Mouse (Mus musculus) frontal cortex, adult 2 months (tissue): Measurements from ENCODE around the gene Itpr1. TPM values are rescaled to one million over a fixed set of nuclear protein-coding genes. Genes with fewer than 3 reads are reported as not detected.

Experiments used
- DNase-seq, 2 experiments: peaks; one replicate each; pipeline ENCODE4 v3.0.0; 2022; ENCODE audit warnings: low spot score in 1 of 2; ENCODE audit errors: extremely low spot score in 1 of 2
- polyA plus RNA-seq: library from polyadenylated mRNA; depleted of rRNA; stranded (reverse); fragments of >200 nt; gene quantifications from 2 replicates; pipeline ENCODE4 v1.2.3, GENCODE M21; 2012

Itpr1 gene
- polyA plus RNA-seq, 1 experiment: 128 TPM

DNA sequence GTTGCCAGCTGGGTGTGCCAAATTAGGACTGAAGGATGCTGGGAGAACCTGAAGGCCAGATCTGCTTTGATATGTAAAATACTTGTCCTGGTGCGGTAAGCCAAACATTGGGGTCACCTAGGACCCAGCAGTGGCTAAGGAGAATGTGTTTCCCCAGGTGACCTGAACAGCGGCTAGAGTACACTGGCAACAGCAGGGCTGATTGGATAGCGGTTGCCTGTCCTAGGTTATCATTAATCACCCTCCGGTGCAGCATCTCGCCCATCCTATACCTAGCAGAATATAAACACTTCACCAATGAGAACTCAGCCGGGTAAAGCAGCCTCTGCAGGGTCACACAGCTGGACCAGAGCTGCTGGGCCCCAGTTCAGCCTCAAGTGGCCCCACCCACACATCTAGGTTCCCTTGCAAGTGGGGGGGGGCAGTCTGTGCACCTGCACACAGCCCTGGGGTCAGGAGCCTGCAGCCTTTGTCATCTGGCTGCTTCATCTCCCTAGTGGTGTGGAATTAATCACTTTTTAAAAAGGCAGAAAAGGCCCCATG lies 318.0 kb downstream of the Itpr1 start:
- no peak for DNase-seq

DNA sequence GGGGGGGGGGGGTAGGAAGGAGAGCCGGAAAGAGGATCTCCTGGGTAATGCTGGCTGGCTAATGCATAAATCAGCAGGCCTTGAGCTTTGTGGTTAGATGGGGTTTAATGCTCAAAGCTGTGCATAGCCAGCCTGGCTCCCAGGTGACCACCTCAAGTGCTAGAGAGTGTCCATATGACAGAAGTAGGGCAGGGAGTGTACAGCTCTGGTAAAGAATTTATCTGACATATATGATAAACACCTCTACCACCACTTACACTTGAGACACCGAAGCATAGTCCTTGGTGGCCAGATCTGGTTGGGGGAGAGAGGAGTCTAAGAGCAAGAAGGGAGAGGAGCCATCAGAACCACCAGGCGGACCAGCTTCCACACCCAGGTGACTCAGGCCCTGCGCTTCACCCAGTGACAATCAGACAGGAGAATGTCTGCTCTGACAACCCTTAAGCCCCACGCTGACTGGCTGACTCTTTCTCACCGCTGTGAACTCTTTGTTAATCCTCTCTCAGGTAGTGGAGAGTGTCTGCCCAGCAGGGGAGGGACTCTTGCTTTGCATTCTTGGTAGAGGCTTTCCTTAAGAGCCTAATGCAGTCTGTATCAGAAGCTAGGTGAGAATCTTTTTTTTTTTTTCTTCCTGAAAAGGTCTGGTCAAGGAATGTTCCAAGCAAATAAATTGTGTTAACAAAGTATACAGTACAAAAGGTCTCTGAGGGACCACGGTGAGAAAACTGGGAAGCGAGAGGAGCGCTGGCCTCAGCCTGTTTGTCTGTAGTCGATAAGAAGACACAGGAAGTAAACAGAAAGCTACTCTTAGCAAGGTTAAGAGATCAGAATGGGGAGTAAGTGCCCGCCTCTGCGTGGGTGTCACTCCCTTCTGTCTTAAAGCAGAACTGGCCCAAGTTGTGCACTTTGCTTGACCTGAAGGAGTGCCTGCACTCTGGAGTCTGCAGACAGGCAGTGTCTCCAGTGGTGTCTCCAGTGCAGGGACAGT lies 318.7 kb downstream of the Itpr1 start:
- no peak for DNase-seq

DNA sequence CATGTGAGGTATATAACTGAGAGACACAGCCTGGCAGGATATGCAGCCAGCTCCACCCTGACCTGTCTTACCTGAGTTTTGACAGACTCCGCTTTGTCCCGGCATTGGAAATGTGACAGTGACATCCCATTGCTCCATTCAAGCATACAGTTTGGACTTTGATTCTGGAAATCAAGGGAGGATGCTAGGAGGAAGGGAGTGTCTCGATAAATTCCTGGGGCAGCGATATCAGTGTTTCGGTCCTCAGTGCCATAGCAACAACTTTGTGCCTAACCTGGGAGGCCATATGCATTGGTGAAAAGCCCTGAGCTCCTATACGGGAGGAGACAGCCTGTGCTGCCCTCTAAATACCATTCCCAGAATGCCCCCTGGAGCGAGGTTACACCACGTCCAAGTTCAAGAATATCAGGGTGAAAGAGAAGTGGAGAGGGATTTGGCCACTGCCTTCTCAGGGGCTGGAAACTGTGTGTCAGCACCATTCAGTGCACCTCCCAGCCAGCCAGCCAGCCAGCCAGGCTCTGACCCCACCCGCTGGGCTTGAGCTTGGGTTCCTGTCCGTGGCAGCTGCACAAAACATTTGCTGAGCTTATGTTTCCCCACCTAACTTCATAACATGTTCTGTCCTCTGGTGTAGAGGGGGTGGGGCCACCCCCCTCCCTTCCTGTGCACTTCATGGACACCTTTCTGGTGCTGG lies 319.7 kb downstream of the Itpr1 start:
- DNase-seq: no peak

DNA sequence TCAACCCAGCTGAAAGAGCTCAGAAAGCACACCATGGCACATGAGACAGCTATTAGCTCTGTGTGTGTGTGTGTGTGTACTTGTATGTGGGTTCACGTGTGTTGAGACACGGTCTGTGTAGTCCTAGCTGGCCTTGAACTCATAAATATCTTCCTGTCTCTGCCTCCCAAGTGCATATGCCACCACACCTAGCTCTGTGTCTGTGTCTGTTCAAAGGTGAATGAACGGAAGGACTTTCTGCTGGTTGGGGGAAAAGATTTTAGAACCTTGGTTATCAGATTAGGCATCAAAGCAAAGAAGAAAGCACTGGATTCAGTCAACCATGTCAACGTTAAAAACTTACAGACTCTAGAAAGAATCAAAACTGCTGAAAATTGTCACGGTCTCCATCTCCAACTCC lies 321.2 kb downstream of the Itpr1 start:
- DNase-seq: no peak

DNA sequence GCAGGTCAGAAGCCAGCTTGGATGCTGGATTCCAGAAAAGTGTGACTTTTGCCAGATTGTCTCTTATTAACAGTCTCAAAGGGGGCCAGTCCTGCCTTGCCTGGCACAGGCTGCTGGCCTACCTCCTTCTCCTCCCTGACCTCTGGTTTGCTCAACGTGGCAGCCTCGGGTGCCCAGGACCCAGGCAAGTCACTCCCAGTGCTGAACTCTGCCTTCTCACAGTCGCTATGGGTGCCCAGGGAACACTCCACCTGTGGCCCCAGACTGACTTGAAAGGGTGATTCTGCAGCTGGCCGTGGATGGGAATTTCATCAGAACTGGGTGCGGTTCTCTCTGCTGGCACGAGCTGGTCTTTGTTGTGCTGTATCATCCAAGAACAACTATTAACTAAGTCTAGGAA lies 321.7 kb downstream of the Itpr1 start:
- DNase-seq: no peak

DNA sequence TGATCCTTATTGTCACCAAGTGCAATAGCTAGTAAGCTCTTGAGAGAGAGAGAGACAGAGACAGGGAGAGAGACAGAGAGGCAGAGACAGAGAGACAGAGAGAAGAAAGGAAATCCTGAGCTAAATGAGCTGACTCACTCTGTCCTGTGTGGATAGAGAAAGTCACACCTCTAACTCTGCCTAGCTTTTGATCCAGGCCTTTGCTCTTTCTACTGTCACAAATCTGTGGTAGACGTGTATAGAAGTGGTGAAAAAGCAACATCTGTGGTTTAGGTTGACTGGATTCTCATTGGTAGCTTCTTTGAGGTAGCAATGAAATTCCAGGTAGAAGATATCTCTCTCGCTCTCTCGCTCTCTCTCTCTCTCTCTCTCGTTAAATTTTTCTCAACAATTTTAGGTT lies 322.4 kb downstream of the Itpr1 start:
- no peak for DNase-seq

DNA sequence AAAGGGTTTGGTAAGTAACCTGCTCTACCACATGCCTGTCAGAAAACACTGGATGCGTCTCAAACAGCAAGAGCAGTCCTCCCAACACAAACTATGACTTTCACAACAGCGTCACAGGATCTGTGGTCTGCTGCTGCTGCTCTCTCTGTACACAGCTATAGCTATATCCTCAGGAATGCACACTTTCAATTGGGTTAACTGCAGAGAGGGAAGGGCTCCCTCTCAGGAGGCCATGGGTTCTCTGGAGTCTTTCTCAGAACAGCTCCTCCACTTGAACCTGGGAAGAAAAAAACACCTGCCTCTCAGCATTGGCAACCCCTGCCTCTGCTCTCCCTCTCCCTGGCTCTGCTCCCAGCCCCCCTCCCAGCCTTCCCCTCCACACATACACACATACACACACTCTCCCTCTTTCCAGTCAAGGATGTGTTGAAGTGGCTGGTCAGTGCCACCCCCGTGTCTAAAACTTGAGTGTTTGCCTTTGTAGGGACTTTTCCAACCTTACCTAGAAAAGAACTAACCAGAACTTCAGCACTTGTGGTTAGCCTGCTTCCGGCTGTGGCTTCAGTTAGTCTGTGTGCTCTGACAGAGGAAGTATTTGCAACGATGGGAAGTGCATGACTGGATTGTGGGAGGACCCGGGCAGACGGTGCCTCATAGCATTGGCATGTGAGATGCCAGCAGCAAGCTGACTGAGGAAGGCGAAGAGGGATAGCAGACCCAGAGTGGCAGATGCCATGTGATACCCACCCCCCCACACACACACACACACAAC lies 323.8 kb downstream of the Itpr1 start:
- DNase-seq: no peak

DNA sequence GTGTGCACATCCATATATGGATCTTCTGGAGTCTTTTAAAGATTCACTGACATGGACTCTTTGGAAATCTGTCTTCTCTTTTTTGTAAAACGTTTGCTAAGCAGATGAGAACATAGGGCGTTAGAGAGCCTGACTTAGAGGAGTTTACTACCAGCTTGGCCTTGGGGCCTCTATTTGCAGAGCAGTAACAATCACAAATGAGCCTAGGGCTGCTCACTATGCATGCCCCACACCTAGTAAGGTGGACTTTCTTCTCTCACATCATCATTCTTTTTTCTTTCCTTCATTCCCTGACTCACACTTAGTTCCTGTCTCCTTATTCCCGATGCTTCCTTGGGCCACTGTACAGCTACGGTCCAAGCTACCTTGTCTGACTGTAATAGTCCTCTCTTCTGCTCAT lies 325.5 kb downstream of the Itpr1 start:
- DNase-seq: no peak

DNA sequence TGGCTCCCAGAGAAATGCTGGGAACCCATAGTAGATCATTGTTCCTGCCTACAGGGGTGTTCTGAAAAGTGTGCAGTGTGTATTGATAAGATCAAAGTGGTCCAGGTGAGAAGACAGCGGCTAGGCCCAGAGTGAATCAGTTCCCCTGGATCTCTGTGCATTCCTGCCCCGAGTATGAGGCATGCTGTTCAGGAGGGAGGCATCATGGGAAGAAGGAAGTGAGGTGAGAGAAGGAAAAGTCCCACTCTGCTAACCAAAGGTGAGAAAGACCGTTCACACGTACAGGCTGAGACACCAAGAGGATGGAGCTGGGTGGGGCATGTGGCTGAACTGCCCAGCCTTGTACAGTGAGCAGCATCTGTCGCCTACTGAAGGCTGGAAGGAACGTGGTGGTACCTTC lies 327.5 kb downstream of the Itpr1 start:
- DNase-seq: no peak

DNA sequence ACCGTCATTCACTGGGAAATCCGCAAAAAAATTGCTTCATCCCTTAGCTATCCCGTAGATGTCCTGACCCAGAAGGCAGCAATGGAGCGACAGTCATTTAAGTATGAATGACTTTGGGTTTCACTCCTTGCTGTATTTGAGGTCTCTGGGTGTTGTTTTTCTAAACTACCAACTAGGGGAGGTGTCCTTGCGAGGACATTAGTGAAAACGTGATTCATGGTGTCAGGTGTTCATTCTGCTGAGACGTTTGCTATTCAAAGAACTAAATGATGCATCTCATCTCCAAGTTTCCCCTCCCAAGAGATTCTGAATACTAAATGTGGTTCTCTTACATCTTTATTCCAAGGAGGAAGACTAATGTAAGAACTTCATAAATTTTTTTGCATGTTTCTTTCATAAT lies 332.0 kb downstream of the Itpr1 start:
- DNase-seq: no peak

DNA sequence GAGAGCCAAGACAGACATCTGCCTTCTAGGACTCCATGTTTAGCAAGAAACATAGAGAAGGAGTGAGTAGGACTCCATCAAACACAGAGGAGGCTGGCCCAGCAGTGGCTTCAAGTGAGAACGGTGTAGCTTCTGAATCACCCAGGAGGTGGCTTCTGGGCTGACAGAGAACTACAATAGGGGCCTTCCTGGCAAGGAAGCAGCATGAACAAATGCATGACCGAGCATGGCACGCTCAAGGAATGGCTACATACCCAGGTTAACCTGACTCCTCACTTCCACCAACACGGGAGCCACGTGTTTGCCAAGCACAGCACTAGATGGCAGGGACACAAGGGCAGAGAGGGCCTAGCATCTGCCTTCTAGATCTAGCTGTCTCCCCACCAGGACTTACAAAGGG lies 332.6 kb downstream of the Itpr1 start:
- DNase-seq: no peak

DNA sequence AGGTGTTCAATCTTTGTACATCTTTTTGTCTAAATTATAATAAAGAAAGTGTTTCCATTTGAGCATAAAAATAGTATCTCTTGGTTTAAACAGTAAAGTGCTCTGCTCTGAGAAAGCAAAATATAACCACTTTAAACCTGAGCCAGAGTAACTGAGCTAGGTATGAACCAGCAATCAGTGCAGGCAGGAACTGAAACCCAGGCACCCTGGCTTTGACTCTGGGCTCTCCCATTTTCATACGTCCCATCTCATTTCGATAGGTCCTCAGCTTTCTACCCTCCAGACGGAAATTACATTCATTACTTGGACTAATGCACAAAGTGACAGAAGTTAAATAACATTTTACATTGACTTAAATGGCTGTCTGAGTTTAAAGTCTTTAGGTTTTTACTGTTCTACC lies 335.5 kb downstream of the Itpr1 start:
- DNase-seq: no peak

DNA sequence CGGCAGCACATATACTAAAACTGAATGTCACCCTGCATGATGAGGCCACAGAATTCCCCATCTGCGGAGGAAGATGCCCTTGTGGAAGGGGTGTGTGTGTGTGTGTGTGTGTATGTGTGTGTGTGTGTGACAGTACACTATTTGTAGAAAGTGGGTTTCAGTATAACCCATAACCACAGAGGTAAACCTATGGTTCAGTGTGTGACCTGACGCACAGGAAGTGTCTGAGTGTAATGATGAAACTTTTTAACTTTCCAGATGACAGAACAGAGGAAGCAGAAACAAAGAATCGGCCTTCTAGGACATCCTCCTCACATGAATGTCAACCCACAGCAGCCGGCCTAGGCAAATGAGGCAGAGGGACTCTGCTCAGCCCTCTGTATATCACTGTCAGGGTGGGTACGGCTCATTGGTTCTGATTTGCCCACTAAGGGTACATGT lies 336.6 kb downstream of the Itpr1 start:
- no peak for DNase-seq

DNA sequence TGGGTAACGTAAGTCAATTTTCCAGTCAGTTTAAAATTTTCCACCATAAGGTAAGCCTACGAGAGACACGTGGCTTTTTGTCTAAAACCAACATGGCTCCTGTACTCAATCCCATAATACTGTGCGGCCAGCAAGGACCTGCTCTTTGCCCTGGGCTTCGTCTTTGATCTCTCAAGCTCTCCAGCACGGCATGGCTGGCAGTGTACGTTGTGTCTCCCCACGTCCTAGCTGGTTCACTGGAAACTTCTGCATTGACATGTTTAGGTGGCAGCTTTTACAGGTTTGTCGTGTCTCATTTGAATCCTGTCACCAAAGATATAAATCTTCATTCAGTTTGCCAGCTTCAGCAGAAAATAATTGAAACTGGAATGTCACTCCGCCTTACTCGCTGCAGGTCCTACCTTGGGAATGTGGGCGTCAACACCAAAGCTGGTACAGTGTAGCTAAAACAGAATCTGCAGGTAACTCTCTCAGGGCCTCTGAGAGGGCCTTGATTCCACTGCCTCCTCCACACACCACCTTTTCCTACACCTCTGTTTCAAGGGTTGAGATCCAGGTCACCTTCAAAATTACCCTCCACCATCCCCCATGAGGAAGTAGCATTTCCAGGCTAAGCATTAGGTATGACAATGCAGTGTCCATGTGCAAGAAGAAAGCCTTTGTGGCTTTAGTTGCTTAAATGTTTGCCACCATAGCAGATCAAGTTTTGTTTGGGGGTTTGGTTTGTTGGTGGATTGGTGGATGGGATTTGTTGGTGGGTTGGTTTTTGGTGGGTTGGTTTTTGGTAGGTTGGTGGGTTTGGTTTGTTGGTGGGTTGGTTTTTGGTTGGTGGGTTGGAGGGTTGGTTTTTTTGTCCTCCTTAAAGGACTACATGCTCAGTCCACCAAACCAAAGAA lies 339.1 kb downstream of the Itpr1 start:
- no peak for DNase-seq

DNA sequence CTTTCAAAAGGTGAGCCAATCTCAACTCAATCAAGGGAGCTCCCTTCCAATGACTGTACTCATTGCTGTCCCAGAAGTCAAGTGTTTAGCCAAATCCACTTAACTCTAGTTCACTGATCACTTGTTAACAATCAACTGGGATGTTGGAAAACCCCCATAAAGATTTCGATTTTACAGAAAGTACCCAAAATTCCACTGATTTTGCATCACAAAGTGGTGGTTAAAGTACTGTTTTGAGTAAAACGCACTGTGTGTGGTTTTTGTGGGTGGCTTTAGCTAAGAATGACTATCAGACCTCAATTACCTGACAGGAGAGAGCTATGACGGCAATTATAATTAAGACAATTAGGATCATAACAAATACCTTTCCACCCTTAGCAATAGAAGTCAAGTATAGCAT lies 340.1 kb downstream of the Itpr1 start:
- DNase-seq: no peak

DNA sequence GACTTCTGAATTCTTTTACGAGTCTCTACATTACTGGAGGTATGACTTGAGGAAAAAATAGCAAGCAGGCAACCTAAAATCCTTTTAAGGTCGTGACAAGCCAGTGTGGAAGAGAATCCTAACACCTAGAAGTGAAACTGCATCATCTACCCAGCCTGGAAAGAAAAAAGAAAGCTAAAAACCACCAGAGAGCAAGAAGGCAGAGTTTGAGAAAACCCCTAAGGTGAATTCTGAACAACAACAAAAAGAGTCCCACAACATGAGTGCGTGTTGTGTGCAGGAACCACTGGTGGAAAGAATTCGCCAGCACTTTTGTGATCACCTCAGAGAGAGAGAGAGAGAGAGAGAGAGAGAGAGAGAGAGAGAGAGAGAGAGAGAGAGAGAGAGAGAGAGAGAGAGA lies 340.6 kb downstream of the Itpr1 start:
- DNase-seq: no peak

DNA sequence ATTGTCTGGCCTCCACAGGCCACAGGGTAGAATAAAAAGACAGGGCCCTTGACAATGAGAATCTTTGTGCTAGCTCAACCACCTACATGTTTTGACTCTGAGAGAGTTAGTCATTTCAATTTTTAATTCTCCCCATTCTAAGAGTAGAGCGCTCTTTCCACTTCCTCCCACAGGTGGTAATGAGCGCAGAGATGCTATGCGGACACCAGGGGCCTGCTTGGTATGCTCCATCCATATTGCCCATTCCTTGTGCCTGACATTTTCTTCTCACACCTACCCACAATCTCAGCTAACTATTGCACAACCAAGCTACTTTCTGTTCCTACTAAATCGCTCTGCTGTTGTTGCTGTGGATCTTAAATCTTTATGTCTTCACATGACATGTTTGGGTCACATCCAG lies 341.5 kb downstream of the Itpr1 start:
- peak; percentile 66 to 80 for DNase-seq

DNA sequence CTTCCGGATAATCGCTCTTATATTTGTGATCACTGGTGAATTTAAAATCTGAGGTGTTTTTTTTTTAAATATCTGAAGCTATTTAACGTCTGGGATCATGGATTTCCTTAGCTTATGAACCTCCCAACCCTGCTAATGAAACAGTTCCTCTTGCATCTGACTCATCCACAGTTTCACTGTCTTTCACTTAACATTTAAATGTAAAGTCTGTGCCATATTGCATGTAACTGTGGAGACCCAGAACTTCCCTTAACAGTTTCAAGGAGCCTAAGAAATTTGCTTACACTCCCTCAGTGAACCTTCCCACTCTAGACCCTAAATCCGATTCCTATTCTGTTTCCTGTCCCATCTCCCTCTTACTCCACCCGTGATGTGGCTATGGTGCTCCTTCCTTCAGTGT lies 342.0 kb downstream of the Itpr1 start:
- no peak for DNase-seq

DNA sequence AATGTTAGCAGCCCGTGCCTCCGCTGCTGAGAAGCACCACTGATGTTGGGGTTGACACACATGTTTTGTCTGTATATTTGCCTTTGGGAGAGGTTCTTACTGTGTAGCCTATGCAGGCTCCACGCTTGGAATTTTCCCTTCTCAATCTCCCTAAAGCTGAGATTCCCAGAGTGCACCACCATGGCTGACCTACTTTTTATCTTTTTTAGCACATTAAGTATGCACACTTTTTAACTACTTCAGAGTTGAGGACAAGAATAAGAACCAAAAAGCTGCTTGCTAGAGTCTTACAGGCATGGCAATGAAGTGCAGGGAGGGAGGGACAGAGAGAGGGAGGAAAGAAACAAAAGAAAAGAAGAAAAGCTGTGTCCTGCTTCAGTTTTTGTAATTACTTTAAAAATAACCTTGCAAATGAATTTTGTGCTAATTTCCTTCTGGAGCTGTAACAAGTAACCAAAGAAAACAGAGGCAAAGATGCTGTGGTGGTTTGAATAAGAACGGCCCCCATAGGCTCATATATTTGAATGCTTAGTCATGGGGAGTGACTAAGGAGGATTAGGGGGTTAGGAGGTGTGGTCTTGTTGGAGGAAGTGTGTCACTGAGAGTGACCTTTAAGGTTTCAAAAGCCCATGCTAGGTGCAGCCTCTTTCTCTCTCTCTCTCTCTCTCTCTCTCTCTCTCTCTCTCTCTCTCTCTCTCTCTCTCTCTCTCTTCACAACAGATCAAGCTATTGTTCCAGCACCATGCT lies 344.9 kb downstream of the Itpr1 start:
- peak in 1 of 2 experiments; percentile 32 for DNase-seq
